Comparison of ENCODE assay signal across 22 mouse cellular contexts in genomic region chr5:125246711-125247110, GRCm38 (mm10).
"Had no signal": no experiment of that assay in that cellular context is flagged by ENCODE, and none has a peak within 500 bp of the region (broad histone marks: within the 10 kb centered on the region; RNA-seq: fewer than 3 reads in every experiment).

No protein-coding gene starts in this region.

- H3K36me3 ChIP-seq: limb, embryonic 10.5 days; limb, embryonic 13.5 days; liver, embryonic 12.5 days; liver, embryonic 15.5 days; lung, embryonic 15.5 days; midbrain, embryonic 12.5 days; stomach, embryonic 15.5 days had no signal

- H3K4me2 ChIP-seq: liver, embryonic 15.5 days had no signal

- DNase-seq: kidney, adult 18-20 months; kidney, adult 9 months; kidney, postnatal 14 days; kidney, postnatal 4 days; liver; lung, adult 18-20 months; lung, postnatal 10 days; lung, postnatal 36 days; retina, postnatal 1 day; right cerebral cortex, postnatal 25 days; spleen, adult 18-20 months; thymus, adult 2 months; thymus, postnatal 14 days; thymus, postnatal 4 days had no signal

- H3K4me1 ChIP-seq: liver, embryonic 15.5 days had no signal

- ATAC-seq: liver, embryonic 12.5 days; midbrain, embryonic 16.5 days had no signal

- H3K27me3 ChIP-seq: limb, embryonic 13.5 days; midbrain, embryonic 12.5 days; stomach, embryonic 15.5 days had no signal

- H3K27ac ChIP-seq: limb, embryonic 13.5 days; liver, embryonic 12.5 days; liver, embryonic 15.5 days; lung, embryonic 15.5 days had no signal

- H3K4me3 ChIP-seq: liver, embryonic 12.5 days; liver, embryonic 15.5 days; lung, embryonic 15.5 days; midbrain, embryonic 12.5 days; stomach, embryonic 15.5 days had no signal

- H3K9ac ChIP-seq: liver, embryonic 12.5 days; liver, embryonic 15.5 days; lung, embryonic 15.5 days; stomach, embryonic 15.5 days had no signal

- H3K9me3 ChIP-seq: limb, embryonic 10.5 days; limb, embryonic 13.5 days; liver, embryonic 12.5 days; liver, embryonic 15.5 days; lung, embryonic 15.5 days; midbrain, embryonic 12.5 days; stomach, embryonic 15.5 days had no signal
